Mouse (Mus musculus): ENCODE results near the gene Tmem176b. TPM values are rescaled to one million over a fixed set of nuclear protein-coding genes. Genes with fewer than 3 reads are reported as not detected.

Gene Tmem176b
- polyA plus RNA-seq, 1 experiment, result 49.0 TPM

- H3K27ac ChIP-seq (ENCODE audit: control insufficient read depth, insufficient read depth, low read depth, low read length), result peak within 1 kb of the TSS; percentile 15
- TF ChIP-seq CTCF (IDR thresholded peaks at IDR 0.05; ENCODE audit: control insufficient read depth, insufficient read depth, insufficient replicate concordance, low read depth, low read length), result no peak
- no peak for TF ChIP-seq POLR2A (IDR thresholded peaks at IDR 0.05; ENCODE audit: control insufficient read depth, low read depth, low read length)
- H3K36me3 ChIP-seq (ENCODE audit: control insufficient read depth, insufficient read depth, low read length), result no peaks in the 10 kb centered on the region
- no peaks in the 10 kb centered on the region for H3K27me3 ChIP-seq (ENCODE audit: control insufficient read depth, insufficient read depth, low read length)
- H3K4me1 ChIP-seq (ENCODE audit: control insufficient read depth, insufficient read depth, low read length), result no peaks in the 10 kb centered on the region
- H3K4me3 ChIP-seq (ENCODE audit: control insufficient read depth, low read depth, low read length), result peak within 1 kb of the TSS; percentile 55
Measured at GRCm38 (mm10) chr6:48840371-48840969, 826 bp downstream of the Tmem176b start, which contains the start of gene Tmem176a. TSS of gene Tmem176a (plus strand) at chr6:48840919.

GRCm38 (mm10) chr6:48838321-48839080 lies 2.8 kb downstream of the Tmem176b start:
- H3K4me3 ChIP-seq (ENCODE audit: control insufficient read depth, low read depth, low read length), result no peak overlapping the region
- no peaks in the 10 kb centered on the region for H3K36me3 ChIP-seq (ENCODE audit: control insufficient read depth, insufficient read depth, low read length)

GRCm38 (mm10) chr6:48837516-48837915 lies 3.8 kb downstream of the Tmem176b start:
- Histone ChIP-seq H3K27me3 (ENCODE audit: control insufficient read depth, insufficient read depth, low read length) (no peaks in the 10 kb centered on the region), H3K4me3 (ENCODE audit: control insufficient read depth, low read depth, low read length) (no peak overlapping the region), H3K36me3 (ENCODE audit: control insufficient read depth, insufficient read depth, low read length) (no peaks in the 10 kb centered on the region), H3K4me1 (ENCODE audit: control insufficient read depth, insufficient read depth, low read length) (no peaks in the 10 kb centered on the region), H3K27ac (ENCODE audit: control insufficient read depth, insufficient read depth, low read depth, low read length) (no peak overlapping the region)
- no peak for TF ChIP-seq CTCF (IDR thresholded peaks at IDR 0.05; ENCODE audit: control insufficient read depth, insufficient read depth, insufficient replicate concordance, low read depth, low read length)
- TF ChIP-seq POLR2A (IDR thresholded peaks at IDR 0.05; ENCODE audit: control insufficient read depth, low read depth, low read length), result no peak

More at GRCm38 (mm10) chr6:48838321-48839080, 2.8 kb downstream of the Tmem176b start:
- H3K27me3 ChIP-seq (ENCODE audit: control insufficient read depth, insufficient read depth, low read length), result no peaks in the 10 kb centered on the region
- no peak overlapping the region for H3K27ac ChIP-seq (ENCODE audit: control insufficient read depth, insufficient read depth, low read depth, low read length)
- H3K4me1 ChIP-seq (ENCODE audit: control insufficient read depth, insufficient read depth, low read length), result no peaks in the 10 kb centered on the region
- no peak for TF ChIP-seq POLR2A (IDR thresholded peaks at IDR 0.05; ENCODE audit: control insufficient read depth, low read depth, low read length)
- no peak for TF ChIP-seq CTCF (IDR thresholded peaks at IDR 0.05; ENCODE audit: control insufficient read depth, insufficient read depth, insufficient replicate concordance, low read depth, low read length)

GRCm38 (mm10) chr6:48836146-48836545 lies 5.2 kb downstream of the Tmem176b start:
- TF ChIP-seq POLR2A (IDR thresholded peaks at IDR 0.05; ENCODE audit: control insufficient read depth, low read depth, low read length) (no peak), CTCF (IDR thresholded peaks at IDR 0.05; ENCODE audit: control insufficient read depth, insufficient read depth, insufficient replicate concordance, low read depth, low read length) (no peak)
- Histone ChIP-seq H3K27ac (ENCODE audit: control insufficient read depth, insufficient read depth, low read depth, low read length) (no peak overlapping the region), H3K4me3 (ENCODE audit: control insufficient read depth, low read depth, low read length) (no peak overlapping the region), H3K4me1 (ENCODE audit: control insufficient read depth, insufficient read depth, low read length) (no peaks in the 10 kb centered on the region), H3K27me3 (ENCODE audit: control insufficient read depth, insufficient read depth, low read length) (no peaks in the 10 kb centered on the region), H3K36me3 (ENCODE audit: control insufficient read depth, insufficient read depth, low read length) (no peaks in the 10 kb centered on the region)

- no peaks in the 10 kb centered on the region for H3K27me3 ChIP-seq (ENCODE audit: control insufficient read depth, insufficient read depth, low read length)
- H3K27ac ChIP-seq (ENCODE audit: control insufficient read depth, insufficient read depth, low read depth, low read length), result no peak overlapping the region
- no peaks in the 10 kb centered on the region for H3K36me3 ChIP-seq (ENCODE audit: control insufficient read depth, insufficient read depth, low read length)
- H3K4me1 ChIP-seq (ENCODE audit: control insufficient read depth, insufficient read depth, low read length), result no peaks in the 10 kb centered on the region
- no peak overlapping the region for H3K4me3 ChIP-seq (ENCODE audit: control insufficient read depth, low read depth, low read length)
- no peak for TF ChIP-seq CTCF (IDR thresholded peaks at IDR 0.05; ENCODE audit: control insufficient read depth, insufficient read depth, insufficient replicate concordance, low read depth, low read length)
- no peak for TF ChIP-seq POLR2A (IDR thresholded peaks at IDR 0.05; ENCODE audit: control insufficient read depth, low read depth, low read length)
Measured at GRCm38 (mm10) chr6:48835241-48835640, 6.1 kb downstream of the Tmem176b start.

- H3K36me3 ChIP-seq (ENCODE audit: control insufficient read depth, insufficient read depth, low read length), result no peaks in the 10 kb centered on the region
- H3K4me1 ChIP-seq (ENCODE audit: control insufficient read depth, insufficient read depth, low read length), result no peaks in the 10 kb centered on the region
- TF ChIP-seq CTCF (IDR thresholded peaks at IDR 0.05; ENCODE audit: control insufficient read depth, insufficient read depth, insufficient replicate concordance, low read depth, low read length) (no peak), POLR2A (IDR thresholded peaks at IDR 0.05; ENCODE audit: control insufficient read depth, low read depth, low read length) (no peak)
- no peak overlapping the region for H3K27ac ChIP-seq (ENCODE audit: control insufficient read depth, insufficient read depth, low read depth, low read length)
- no peak overlapping the region for H3K4me3 ChIP-seq (ENCODE audit: control insufficient read depth, low read depth, low read length)
- no peaks in the 10 kb centered on the region for H3K27me3 ChIP-seq (ENCODE audit: control insufficient read depth, insufficient read depth, low read length)
Measured at GRCm38 (mm10) chr6:48833515-48833914, 7.8 kb downstream of the Tmem176b start.

- no peak overlapping the region for H3K27ac ChIP-seq (ENCODE audit: control insufficient read depth, insufficient read depth, low read depth, low read length)
Measured at GRCm38 (mm10) chr6:48832426-48832825, 8.9 kb downstream of the Tmem176b start.

More at GRCm38 (mm10) chr6:48832426-48832825, 8.9 kb downstream of the Tmem176b start:
- Histone ChIP-seq H3K36me3 (ENCODE audit: control insufficient read depth, insufficient read depth, low read length) (no peaks in the 10 kb centered on the region), H3K27me3 (ENCODE audit: control insufficient read depth, insufficient read depth, low read length) (no peaks in the 10 kb centered on the region), H3K4me3 (ENCODE audit: control insufficient read depth, low read depth, low read length) (no peak overlapping the region), H3K4me1 (ENCODE audit: control insufficient read depth, insufficient read depth, low read length) (no peaks in the 10 kb centered on the region)
- TF ChIP-seq POLR2A (IDR thresholded peaks at IDR 0.05; ENCODE audit: control insufficient read depth, low read depth, low read length), result no peak
- no peak for TF ChIP-seq CTCF (IDR thresholded peaks at IDR 0.05; ENCODE audit: control insufficient read depth, insufficient read depth, insufficient replicate concordance, low read depth, low read length)
